Mouse (Mus musculus): ENCODE measurements at regions not wholly inside any gene's neighbourhood (a gene's known extent, or its start where the extent isn't known, plus 50 kb on each side); places are given as distances from the start of the nearest gene placed in this dataset.

DNA sequence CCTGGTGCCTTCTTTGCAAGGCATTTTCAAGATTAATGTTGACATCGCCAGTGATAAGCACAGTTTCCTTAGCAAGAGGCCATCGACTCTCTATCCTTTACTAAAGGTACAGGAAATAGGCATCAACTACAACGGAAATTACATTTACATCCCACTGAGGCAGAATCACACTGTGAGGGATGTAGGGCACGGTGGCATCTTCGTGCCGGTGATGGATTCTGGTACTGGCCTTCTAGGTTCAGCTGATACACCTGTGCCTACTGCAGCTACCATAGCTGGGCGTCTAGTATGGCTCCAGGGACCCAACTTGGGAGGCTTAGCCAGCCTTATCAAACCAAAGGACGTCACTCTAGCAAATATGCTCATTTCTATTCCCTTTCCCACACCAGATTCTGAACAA lies 313.5 kb upstream of the Zfp637 start:
- TF ChIP-seq MYC (IDR thresholded peaks at IDR 0.05; ENCODE audit: low read depth, low read length) (no peak), USF2 (conservative IDR thresholded peaks at IDR 0.05; ENCODE audit: low read depth, low read length) (no peak), EP300 (IDR thresholded peaks at IDR 0.05; ENCODE audit: low read length) (no peak), SIN3A (IDR thresholded peaks at IDR 0.05; ENCODE audit: low read length) (no peak), PAX5 (IDR thresholded peaks at IDR 0.05; ENCODE audit: low read length) (no peak), ETS1 (conservative IDR thresholded peaks at IDR 0.05; ENCODE audit: low read depth, low read length) (no peak), ELF1 (IDR thresholded peaks at IDR 0.05; ENCODE audit: low read depth, low read length) (no peak), MEF2A (IDR thresholded peaks at IDR 0.05; ENCODE audit: borderline replicate concordance, low read depth, low read length) (no peak), RCOR1 (conservative IDR thresholded peaks at IDR 0.05; ENCODE audit: low read depth, low read length) (no peak), MAFK (IDR thresholded peaks at IDR 0.05; ENCODE audit: insufficient replicate concordance, low read length) (no peak), CHD1 (IDR thresholded peaks at IDR 0.05; ENCODE audit: low read depth, low read length) (no peak), JUND (conservative IDR thresholded peaks at IDR 0.05; ENCODE audit: low read depth, low read length) (no peak), POLR2A (IDR thresholded peaks at IDR 0.05; ENCODE audit: low read depth, low read length) (no peak), SMC3 (IDR thresholded peaks at IDR 0.05; ENCODE audit: low read depth, low read length) (no peak), ZKSCAN1 (IDR thresholded peaks at IDR 0.05; ENCODE audit: borderline replicate concordance, low read depth, low read length) (no peak), USF1 (IDR thresholded peaks at IDR 0.05; ENCODE audit: low read depth, low read length) (no peak)
- no peak for DNase-seq (ENCODE audit: extremely low read depth)
- Histone ChIP-seq H3K4me3 (replicated peaks in 1 of 3; ENCODE audit: low read depth in 2 of 3, low read length in 2 of 3, poor library complexity in 1 of 3) (no peak overlapping the region), H3K79me2 (replicated peaks; ENCODE audit: control insufficient read depth, extremely low read depth, insufficient read depth, poor library complexity, severe bottlenecking) (no peaks in the 10 kb centered on the region), H3K4me2 (ENCODE audit: insufficient read depth, low read depth, poor library complexity, severe bottlenecking) (no peak overlapping the region), H3K27ac (ENCODE audit: insufficient read depth, low read depth) (no peak overlapping the region), H3K27me3 (replicated peaks) (peaks cover 51% of the 10 kb centered on the region), H3K9me3 (replicated peaks; ENCODE audit: low read length) (no peaks in the 10 kb centered on the region), H3K36me3 (replicated peaks in 1 of 2; ENCODE audit: control insufficient read depth in 1 of 2, insufficient read depth in 1 of 2, low read length in 1 of 2) (no peaks in the 10 kb centered on the region), H3K4me1 (ENCODE audit: control insufficient read depth in 1 of 2, insufficient read depth in 2 of 2) (no peaks in the 10 kb centered on the region), H3K9ac (ENCODE audit: insufficient read depth, low read depth) (no peak overlapping the region)
- in situ Hi-C loops (cut with MboI; ENCODE audit: low pct_ligation_motif_present, low pct_unique_long_range_greater_than_20kb, low sequenced_read_pairs), result no loop called here
- dilution Hi-C loops (cut with MboI; ENCODE audit: extremely low pct_ligation_motif_present, extremely low pct_unique_long_range_greater_than_20kb, low sequenced_read_pairs), result no loop called here

DNA sequence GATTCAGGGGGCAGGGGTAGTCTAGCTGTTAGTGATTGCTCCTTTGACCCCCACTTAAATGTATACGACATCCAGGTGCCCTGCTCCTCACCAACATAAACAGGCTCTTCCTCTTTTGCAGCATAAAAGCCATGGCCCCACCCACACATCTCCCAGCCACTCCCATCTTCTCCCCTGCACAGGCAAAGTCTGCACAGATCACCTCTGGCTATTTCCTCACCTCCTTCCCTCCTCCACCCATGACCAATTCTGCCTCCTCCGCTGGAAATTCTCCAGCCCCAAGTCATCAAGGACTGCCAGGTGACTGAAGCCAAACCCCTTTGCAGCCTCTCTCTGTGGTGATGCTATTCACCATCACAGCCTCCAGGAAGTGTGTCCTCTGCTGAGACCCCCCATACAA lies 306.8 kb upstream of the Zfp637 start:
- Histone ChIP-seq H3K79me2 (replicated peaks; ENCODE audit: control insufficient read depth, extremely low read depth, insufficient read depth, poor library complexity, severe bottlenecking) (no peaks in the 10 kb centered on the region), H3K9me3 (replicated peaks; ENCODE audit: low read length) (no peaks in the 10 kb centered on the region), H3K36me3 (replicated peaks in 1 of 2; ENCODE audit: control insufficient read depth in 1 of 2, insufficient read depth in 1 of 2, low read length in 1 of 2) (no peaks in the 10 kb centered on the region), H3K27me3 (replicated peaks) (peaks cover 71% of the 10 kb centered on the region), H3K4me2 (ENCODE audit: insufficient read depth, low read depth, poor library complexity, severe bottlenecking) (no peak overlapping the region), H3K27ac (ENCODE audit: insufficient read depth, low read depth) (no peak overlapping the region), H3K4me1 (ENCODE audit: control insufficient read depth in 1 of 2, insufficient read depth in 2 of 2) (no peaks in the 10 kb centered on the region), H3K9ac (ENCODE audit: insufficient read depth, low read depth) (no peak overlapping the region), H3K4me3 (replicated peaks in 1 of 3; ENCODE audit: low read depth in 2 of 3, low read length in 2 of 3, poor library complexity in 1 of 3) (no peak overlapping the region)
- no peak for TF ChIP-seq SMC3 (IDR thresholded peaks at IDR 0.05; ENCODE audit: low read depth, low read length)
- no peak for TF ChIP-seq ELF1 (IDR thresholded peaks at IDR 0.05; ENCODE audit: low read depth, low read length)
- no peak for DNase-seq (ENCODE audit: extremely low read depth)
- in situ Hi-C loops (cut with MboI; ENCODE audit: low pct_ligation_motif_present, low pct_unique_long_range_greater_than_20kb, low sequenced_read_pairs) (no loop called here), dilution Hi-C loops (cut with MboI; ENCODE audit: extremely low pct_ligation_motif_present, extremely low pct_unique_long_range_greater_than_20kb, low sequenced_read_pairs) (no loop called here)
